Mouse (Mus musculus): ENCODE measurements around the gene Ubtf. TPM values are rescaled to one million over a fixed set of nuclear protein-coding genes. Genes with fewer than 3 reads are reported as not detected.

Ubtf gene
- polyA plus RNA-seq (2014; fragmentation: Illumina TruSeq; extraction: RNeasy Lipid Tissue Mini Kit (QIAGEN cat#74804); ENCODE audit: low read depth, low replicate concordance) = 10.9 TPM

DNA sequence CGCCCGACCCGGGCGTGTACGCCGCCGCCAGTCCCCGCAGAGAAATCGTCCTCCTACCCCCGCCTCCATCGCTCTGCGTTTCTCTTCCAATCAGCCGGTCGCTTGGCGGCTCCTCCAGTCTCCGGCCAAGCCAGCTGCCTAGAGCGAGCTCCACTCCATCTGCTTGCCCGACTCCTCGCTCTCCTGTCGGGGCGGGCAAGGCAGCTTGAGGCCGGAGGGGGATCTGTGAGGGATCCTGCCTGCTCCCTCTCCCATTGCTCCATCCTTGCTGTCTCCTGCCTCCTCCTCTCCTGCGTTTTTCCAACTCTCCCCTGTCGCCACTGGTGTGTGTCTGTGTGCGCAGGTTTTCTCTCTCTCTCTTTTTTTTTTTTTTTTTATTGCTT, at the start of gene Ubtf:
Gene Ubtf (minus strand): TSS at position 333 of the 383 bp plus-strand sequence.

DNA sequence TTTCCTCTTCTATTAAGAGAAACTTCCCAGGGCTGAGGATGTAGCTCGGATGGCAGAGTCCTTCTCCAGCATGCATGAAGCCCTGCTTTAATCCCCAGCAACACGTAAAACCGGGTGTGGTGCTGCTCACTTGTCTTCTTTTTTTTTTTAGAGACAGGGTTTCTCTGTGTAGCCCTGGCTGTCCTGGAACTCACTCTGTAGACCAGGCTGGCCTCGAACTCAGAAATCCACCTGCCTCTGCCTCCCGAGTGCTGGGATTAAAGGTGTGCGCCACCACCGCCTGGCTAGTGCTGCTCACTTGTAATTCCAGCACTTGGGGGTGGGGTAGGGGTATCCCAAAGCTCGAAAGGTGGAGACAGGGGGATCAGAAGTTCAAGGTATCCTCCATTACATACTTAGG, 46.6 kb upstream of the Ubtf start, which contains the start of gene Slc4a1:
Gene Slc4a1 (minus strand): TSS at position 101 of the 400 bp plus-strand sequence.

DNA sequence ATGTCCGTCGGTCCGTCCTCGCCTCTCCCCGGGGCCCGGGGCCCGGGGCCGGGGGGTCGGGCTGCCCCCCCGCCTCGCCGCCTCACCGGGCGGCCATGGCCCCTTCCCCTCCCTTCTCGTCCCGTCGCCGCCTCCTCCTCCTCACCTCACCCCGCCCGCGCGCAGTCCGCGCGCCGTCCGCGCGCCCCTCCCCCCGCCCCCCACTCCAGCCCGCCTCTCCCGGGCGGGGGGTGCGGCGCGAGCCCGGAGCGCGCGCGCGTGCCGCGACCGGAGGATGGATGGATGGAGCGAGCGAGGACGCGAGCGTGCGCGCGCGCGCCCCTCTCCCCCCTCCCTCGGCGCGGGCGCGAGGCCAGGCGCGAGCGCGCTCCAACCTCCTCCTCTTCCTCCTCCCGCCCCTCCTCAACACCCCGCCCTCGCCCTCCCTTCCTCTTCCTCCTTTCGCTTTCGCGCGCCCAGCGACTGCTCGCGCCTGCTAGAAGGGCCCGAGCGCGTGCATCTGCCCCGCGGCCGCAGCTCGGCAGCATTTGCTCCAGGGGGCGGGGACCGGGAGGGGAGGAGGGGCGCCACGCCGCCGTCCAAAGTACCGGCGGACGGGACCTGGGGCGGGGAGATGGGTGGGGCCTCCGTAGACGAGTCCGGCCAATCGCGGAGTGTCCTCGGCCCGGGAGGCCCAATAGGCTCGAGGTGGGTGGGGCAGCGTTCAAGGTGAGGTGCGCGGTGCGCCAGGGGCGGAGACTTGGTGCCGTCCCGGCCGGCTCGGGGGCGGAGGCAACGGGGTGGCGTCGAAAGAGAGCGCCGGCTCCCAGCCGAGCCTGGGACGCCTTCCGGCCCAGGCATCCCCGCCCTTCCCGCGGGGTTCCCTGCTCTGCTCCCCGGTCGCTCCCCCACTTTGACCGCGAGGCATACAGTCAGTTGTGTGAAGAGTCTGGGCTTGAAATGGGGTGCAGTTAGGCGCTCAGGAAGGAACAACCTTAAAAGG, 22.8 kb downstream of the Ubtf start, which contains the start of gene Atxn7l3:
Gene Atxn7l3 (minus strand): TSS at position 141 of the 982 bp plus-strand sequence.

GRCm38 (mm10) chr11:102284501-102285094, 34.9 kb downstream of the Ubtf start, which contains the start of gene Tmub2:
Tmub2 (plus strand) TSS chr11:102284931.

DNA sequence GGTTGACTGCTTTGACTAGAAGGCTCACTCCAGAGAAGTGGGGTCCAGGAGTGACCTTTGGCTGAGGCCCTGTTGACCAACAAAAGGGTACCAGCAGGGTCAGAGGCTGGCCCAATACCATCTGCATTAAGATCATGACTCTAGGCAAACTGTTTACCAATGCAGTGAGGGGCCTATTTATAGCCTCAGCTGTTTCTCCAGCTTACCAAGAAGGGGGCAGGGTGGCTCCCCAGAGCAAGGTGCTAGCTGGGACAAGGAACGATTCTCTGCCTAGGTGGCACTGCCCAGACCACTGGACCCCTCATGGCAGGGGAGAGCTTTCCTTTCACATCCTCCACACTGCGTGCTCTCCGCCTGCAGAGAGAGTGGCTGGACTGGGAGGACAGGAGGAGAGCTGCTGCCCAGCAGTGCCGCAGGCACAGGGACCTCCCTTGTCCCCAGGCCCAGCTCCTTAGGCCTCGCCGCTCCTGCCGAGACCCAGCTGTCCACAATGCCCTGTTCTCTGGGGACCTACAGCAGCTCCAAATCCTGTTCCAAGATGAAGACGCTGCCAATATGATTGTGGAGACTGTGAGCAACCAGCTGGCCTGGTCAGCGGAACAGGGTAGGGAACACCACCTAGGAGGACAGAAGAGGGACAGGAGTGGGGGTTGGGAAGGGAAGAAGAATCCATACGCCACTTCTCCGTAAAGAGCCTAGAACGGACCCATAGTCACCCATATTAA, 50.9 kb downstream of the Ubtf start, which contains the start of gene Asb16:
Gene Asb16 (plus strand): TSS at position 224 of the 725 bp plus-strand sequence.

Other genes starting within 250 kb of the Ubtf start
- 0.10 TPM for gene Mpp2, start 231.2 kb downstream of the Ubtf start, polyA plus RNA-seq (2014; fragmentation: Illumina TruSeq; extraction: RNeasy Lipid Tissue Mini Kit (QIAGEN cat#74804); ENCODE audit: low read depth, low replicate concordance)
- not detected for gene Ppy, start 218.4 kb downstream of the Ubtf start, polyA plus RNA-seq (2014; fragmentation: Illumina TruSeq; extraction: RNeasy Lipid Tissue Mini Kit (QIAGEN cat#74804); ENCODE audit: low read depth, low replicate concordance)
- gene Pyy, start 211.9 kb downstream of the Ubtf start, polyA plus RNA-seq (2014; fragmentation: Illumina TruSeq; extraction: RNeasy Lipid Tissue Mini Kit (QIAGEN cat#74804); ENCODE audit: low read depth, low replicate concordance) = not detected
- gene Nags, start 174.2 kb downstream of the Ubtf start, polyA plus RNA-seq (2014; fragmentation: Illumina TruSeq; extraction: RNeasy Lipid Tissue Mini Kit (QIAGEN cat#74804); ENCODE audit: low read depth, low replicate concordance) = not detected
- 1.8 TPM for gene Tmem101, start 163.3 kb downstream of the Ubtf start, polyA plus RNA-seq (2014; fragmentation: Illumina TruSeq; extraction: RNeasy Lipid Tissue Mini Kit (QIAGEN cat#74804); ENCODE audit: low read depth, low replicate concordance)
- 75.9 TPM for gene Lsm12, start 134.4 kb downstream of the Ubtf start, polyA plus RNA-seq (2014; fragmentation: Illumina TruSeq; extraction: RNeasy Lipid Tissue Mini Kit (QIAGEN cat#74804); ENCODE audit: low read depth, low replicate concordance)
- gene G6pc3, start 130.1 kb downstream of the Ubtf start, polyA plus RNA-seq (2014; fragmentation: Illumina TruSeq; extraction: RNeasy Lipid Tissue Mini Kit (QIAGEN cat#74804); ENCODE audit: low read depth, low replicate concordance) = 7.8 TPM
- gene Hdac5, start 89.6 kb downstream of the Ubtf start, polyA plus RNA-seq (2014; fragmentation: Illumina TruSeq; extraction: RNeasy Lipid Tissue Mini Kit (QIAGEN cat#74804); ENCODE audit: low read depth, low replicate concordance) = 0.43 TPM
- gene BC030867, start 70.9 kb downstream of the Ubtf start, polyA plus RNA-seq (2014; fragmentation: Illumina TruSeq; extraction: RNeasy Lipid Tissue Mini Kit (QIAGEN cat#74804); ENCODE audit: low read depth, low replicate concordance) = 2.6 TPM
- 0.07 TPM for gene Asb16, start 51.0 kb downstream of the Ubtf start, polyA plus RNA-seq (2014; fragmentation: Illumina TruSeq; extraction: RNeasy Lipid Tissue Mini Kit (QIAGEN cat#74804); ENCODE audit: low read depth, low replicate concordance)
- gene Tmub2, start 34.8 kb downstream of the Ubtf start, polyA plus RNA-seq (2014; fragmentation: Illumina TruSeq; extraction: RNeasy Lipid Tissue Mini Kit (QIAGEN cat#74804); ENCODE audit: low read depth, low replicate concordance) = 6.2 TPM
- 3.8 TPM for gene Atxn7l3, start 23.1 kb downstream of the Ubtf start, polyA plus RNA-seq (2014; fragmentation: Illumina TruSeq; extraction: RNeasy Lipid Tissue Mini Kit (QIAGEN cat#74804); ENCODE audit: low read depth, low replicate concordance)
- 0.04 TPM for gene Slc4a1, start 46.5 kb upstream of the Ubtf start, polyA plus RNA-seq (2014; fragmentation: Illumina TruSeq; extraction: RNeasy Lipid Tissue Mini Kit (QIAGEN cat#74804); ENCODE audit: low read depth, low replicate concordance)
- 0.38 TPM for gene Rundc3a, start 73.7 kb upstream of the Ubtf start, polyA plus RNA-seq (2014; fragmentation: Illumina TruSeq; extraction: RNeasy Lipid Tissue Mini Kit (QIAGEN cat#74804); ENCODE audit: low read depth, low replicate concordance)
- 62.6 TPM for gene Slc25a39, start 88.2 kb upstream of the Ubtf start, polyA plus RNA-seq (2014; fragmentation: Illumina TruSeq; extraction: RNeasy Lipid Tissue Mini Kit (QIAGEN cat#74804); ENCODE audit: low read depth, low replicate concordance)
- gene Grn, start 110.6 kb upstream of the Ubtf start, polyA plus RNA-seq (2014; fragmentation: Illumina TruSeq; extraction: RNeasy Lipid Tissue Mini Kit (QIAGEN cat#74804); ENCODE audit: low read depth, low replicate concordance) = 1.5 TPM
- not detected for gene Fam171a2, start 127.9 kb upstream of the Ubtf start, polyA plus RNA-seq (2014; fragmentation: Illumina TruSeq; extraction: RNeasy Lipid Tissue Mini Kit (QIAGEN cat#74804); ENCODE audit: low read depth, low replicate concordance)
- not detected for gene Itga2b, start 150.4 kb upstream of the Ubtf start, polyA plus RNA-seq (2014; fragmentation: Illumina TruSeq; extraction: RNeasy Lipid Tissue Mini Kit (QIAGEN cat#74804); ENCODE audit: low read depth, low replicate concordance)
- 20.4 TPM for gene Gpatch8, start 236.7 kb upstream of the Ubtf start, polyA plus RNA-seq (2014; fragmentation: Illumina TruSeq; extraction: RNeasy Lipid Tissue Mini Kit (QIAGEN cat#74804); ENCODE audit: low read depth, low replicate concordance)

Measured in testis, adult 10 weeks (tissue).